Mouse (Mus musculus) spleen, adult 2 months (tissue): ENCODE data around the gene Cphx3.
"Not testable (repeated sequence)": the region's sequence is repeated elsewhere in the genome, so short reads cannot be mapped to it uniquely, and the experiment has no call there.

Source experiments
- CTCF ChIP-seq: fragments of 200-500 bp; IDR thresholded peaks from 2 replicates; pipeline ENCODE4 v1.5.1; 2011; ENCODE audit warnings: mild to moderate bottlenecking, inconsistent platforms; ENCODE audit not compliant: insufficient read depth, insufficient read length, insufficient replicate concordance; ENCODE audit errors: extremely low read depth
- POLR2A ChIP-seq: fragments of 200-500 bp; IDR thresholded peaks from 2 replicates; pipeline ENCODE4 v1.6.1; 2011; ENCODE audit warnings: low read depth, low read length, inconsistent platforms

- TF ChIP-seq CTCF, POLR2A: not testable (repeated sequence)
Measured at GRCm38 (mm10) chr14:26173955-26174354, 91.9 kb downstream of the Cphx3 start.
